Mouse (Mus musculus) hindbrain, embryonic 11.5 days (tissue): ENCODE measurements around the gene Kcnt2. TPM values are rescaled to one million over a fixed set of nuclear protein-coding genes. Genes with fewer than 3 reads are reported as not detected.

Experiments
- ATAC-seq: fragments of 200-750 bp; cut with Nextera tagmentation; 2 replicates; pipeline ENCODE4 v1.8.0; 2017; ENCODE audit warnings: mild to moderate bottlenecking, moderate TSS enrichment, moderate library complexity; ENCODE audit not compliant: low FRiP score
- DNase-seq: peaks from one replicate; pipeline ENCODE4 v3.0.0-alpha.2; 2015; ENCODE audit warnings: low spot score
- H3K27ac ChIP-seq: fragments of 300-500 bp; sonication (generic); 2 replicates; pipeline ENCODE4 v1.5.1; 2014; ENCODE audit warnings: mild to moderate bottlenecking, low read depth, low read length
- H3K27me3 ChIP-seq: fragments of 300-500 bp; sonication (generic); 2 replicates; pipeline ENCODE4 v1.6.1; 2014; ENCODE audit warnings: mild to moderate bottlenecking, low read length, moderate library complexity, mixed read lengths; ENCODE audit not compliant: control insufficient read depth, insufficient read depth
- H3K36me3 ChIP-seq: fragments of 300-500 bp; sonication (generic); 2 replicates; pipeline ENCODE4 v1.6.1; 2014; ENCODE audit warnings: mild to moderate bottlenecking, low read length, moderate library complexity, mixed read lengths; ENCODE audit not compliant: control insufficient read depth, insufficient read depth
- H3K4me1 ChIP-seq: fragments of 300-500 bp; sonication (generic); replicated peaks from 2 replicates; pipeline ENCODE4 v1.6.1; 2014; ENCODE audit warnings: low read length, mixed read lengths; ENCODE audit not compliant: control insufficient read depth, insufficient read depth
- H3K4me2 ChIP-seq: fragments of 300-500 bp; sonication (generic); replicated peaks from 2 replicates; pipeline ENCODE4 v1.6.1; 2014; ENCODE audit warnings: mild to moderate bottlenecking, low read depth, low read length
- H3K4me3 ChIP-seq: fragments of 300-500 bp; sonication (generic); 2 replicates; pipeline ENCODE4 v1.5.1; 2014; ENCODE audit warnings: low read depth, low read length
- H3K9ac ChIP-seq: fragments of 300-500 bp; sonication (generic); 2 replicates; pipeline ENCODE4 v1.6.1; 2014; ENCODE audit warnings: low read depth, low read length
- H3K9me3 ChIP-seq: fragments of 300-500 bp; sonication (generic); 2 replicates; pipeline ENCODE4 v1.6.1; 2016; ENCODE audit warnings: low read length; ENCODE audit not compliant: control insufficient read depth
- WGBS: fragments of 180-500 bp; shearing (Covaris S2); extraction: QIAGEN DNeasy Blood & Tissue Kit; methylation state at CpG from one replicate; pipeline ENCODE4 v1.1.7; 2014; 5-methylcytosine and 5-hydroxymethylcytosine counted together
- polyA plus RNA-seq: library from polyadenylated mRNA; unstranded; fragments of >200 nt; fragmentation: Nextera tagmentation; extraction: Ambion mirVana; gene quantifications from 2 replicates; pipeline ENCODE4 v1.2.1, GENCODE M21; 2014

Kcnt2 gene
- polyA plus RNA-seq, 1 experiment from 2014 or later = 1.6 TPM

GRCm38 (mm10) chr1:140560801-140561200, 314.8 kb downstream of the Kcnt2 start:
- no peaks in the 10 kb centered on the region for H3K9me3 ChIP-seq
- H3K4me3 ChIP-seq = no peak overlapping the region
- no peaks in the 10 kb centered on the region for H3K27me3 ChIP-seq
- no peaks in the 10 kb centered on the region for H3K4me1 ChIP-seq
- no peaks in the 10 kb centered on the region for H3K36me3 ChIP-seq
- no peak overlapping the region for H3K4me2 ChIP-seq
- no peak for DNase-seq
- no peak for ATAC-seq
- H3K9ac ChIP-seq = no peak overlapping the region
- H3K27ac ChIP-seq = no peak overlapping the region

GRCm38 (mm10) chr1:140572141-140572540, 326.2 kb downstream of the Kcnt2 start:
- no peaks in the 10 kb centered on the region for H3K36me3 ChIP-seq
- H3K27me3 ChIP-seq = no peaks in the 10 kb centered on the region
- no peak for ATAC-seq
- no peak overlapping the region for H3K4me3 ChIP-seq
- H3K4me1 ChIP-seq = no peaks in the 10 kb centered on the region
- H3K27ac ChIP-seq = no peak overlapping the region
- no peak overlapping the region for H3K4me2 ChIP-seq
- DNase-seq = no peak
- H3K9ac ChIP-seq = no peak overlapping the region
- WGBS = 86% methylated on average over 7 of the region's 7 CpGs
- no peaks in the 10 kb centered on the region for H3K9me3 ChIP-seq

GRCm38 (mm10) chr1:140578607-140579006, 332.6 kb downstream of the Kcnt2 start:
- DNase-seq (no peak), ATAC-seq (no peak)
- Histone ChIP-seq H3K4me3 (no peak overlapping the region), H3K36me3 (no peaks in the 10 kb centered on the region), H3K4me2 (no peak overlapping the region), H3K9me3 (no peaks in the 10 kb centered on the region), H3K27ac (no peak overlapping the region), H3K27me3 (no peaks in the 10 kb centered on the region), H3K4me1 (no peaks in the 10 kb centered on the region), H3K9ac (no peak overlapping the region)
- 92% methylated on average over 3 of the region's 3 CpGs for WGBS

- Histone ChIP-seq H3K4me3 (no peak overlapping the region), H3K36me3 (no peaks in the 10 kb centered on the region), H3K4me2 (no peak overlapping the region), H3K9me3 (no peaks in the 10 kb centered on the region), H3K9ac (no peak overlapping the region), H3K27me3 (no peaks in the 10 kb centered on the region), H3K4me1 (no peaks in the 10 kb centered on the region), H3K27ac (no peak overlapping the region)
- WGBS = 75% methylated on average over 3 of the region's 3 CpGs
- DNase-seq (no peak), ATAC-seq (0 out of 2 replicates have a peak, but pooled peaks have one; percentile 18)
Observed at GRCm38 (mm10) chr1:140588302-140588701, 342.3 kb downstream of the Kcnt2 start.

GRCm38 (mm10) chr1:140608765-140609297, 362.9 kb downstream of the Kcnt2 start:
- H3K27me3 ChIP-seq = no peaks in the 10 kb centered on the region
- H3K9me3 ChIP-seq = no peaks in the 10 kb centered on the region
- 85% methylated on average over 4 of the region's 4 CpGs for WGBS
- ATAC-seq (peak; percentile 63), DNase-seq (no peak)
- H3K4me1 ChIP-seq = no peaks in the 10 kb centered on the region
- no peak overlapping the region for H3K4me2 ChIP-seq
- no peak overlapping the region for H3K9ac ChIP-seq
- H3K27ac ChIP-seq = no peak overlapping the region
- no peak overlapping the region for H3K4me3 ChIP-seq
- no peaks in the 10 kb centered on the region for H3K36me3 ChIP-seq

- Histone ChIP-seq H3K27me3 (no peaks in the 10 kb centered on the region), H3K9me3 (no peaks in the 10 kb centered on the region), H3K4me3 (no peak overlapping the region), H3K4me2 (no peak overlapping the region), H3K4me1 (no peaks in the 10 kb centered on the region), H3K36me3 (no peaks in the 10 kb centered on the region), H3K9ac (no peak overlapping the region), H3K27ac (no peak overlapping the region)
- ATAC-seq (no peak), DNase-seq (no peak)
- 75% methylated on average over 1 of the region's 1 CpGs for WGBS
Observed at GRCm38 (mm10) chr1:140613101-140613500, 367.1 kb downstream of the Kcnt2 start.

GRCm38 (mm10) chr1:140614840-140615239, 368.9 kb downstream of the Kcnt2 start:
- ATAC-seq = no peak
- H3K4me2 ChIP-seq = no peak overlapping the region
- 85% methylated on average over 2 of the region's 2 CpGs for WGBS

GRCm38 (mm10) chr1:140618164-140618563, 372.2 kb downstream of the Kcnt2 start:
- H3K4me3 ChIP-seq = no peak overlapping the region
- no peak overlapping the region for H3K4me2 ChIP-seq
- H3K9ac ChIP-seq = no peak overlapping the region
- H3K4me1 ChIP-seq = no peaks in the 10 kb centered on the region
- no peak for ATAC-seq
- H3K9me3 ChIP-seq = no peaks in the 10 kb centered on the region
- no peak for DNase-seq
- H3K36me3 ChIP-seq = no peaks in the 10 kb centered on the region
- H3K27me3 ChIP-seq = no peaks in the 10 kb centered on the region
- no peak overlapping the region for H3K27ac ChIP-seq

More at GRCm38 (mm10) chr1:140614840-140615239, 368.9 kb downstream of the Kcnt2 start:
- Histone ChIP-seq H3K9ac (no peak overlapping the region), H3K27ac (no peak overlapping the region), H3K9me3 (no peaks in the 10 kb centered on the region), H3K4me1 (no peaks in the 10 kb centered on the region), H3K36me3 (no peaks in the 10 kb centered on the region), H3K4me3 (no peak overlapping the region), H3K27me3 (no peaks in the 10 kb centered on the region)
- DNase-seq = no peak

- DNase-seq = no peak
- ATAC-seq = no peak
- no peak overlapping the region for H3K4me3 ChIP-seq
- H3K27ac ChIP-seq = no peak overlapping the region
- no peaks in the 10 kb centered on the region for H3K4me1 ChIP-seq
- no peak overlapping the region for H3K4me2 ChIP-seq
- no peak overlapping the region for H3K9ac ChIP-seq
- H3K9me3 ChIP-seq = no peaks in the 10 kb centered on the region
- H3K36me3 ChIP-seq = no peaks in the 10 kb centered on the region
- no peaks in the 10 kb centered on the region for H3K27me3 ChIP-seq
Observed at GRCm38 (mm10) chr1:140624918-140625317, 379.0 kb downstream of the Kcnt2 start.
